Mouse (Mus musculus) neural tube, embryonic 10.5 days (tissue): Measurements from ENCODE around the gene Ccdc30.

Experiments used
- DNase-seq: peaks from one replicate; pipeline ENCODE4 v3.0.0-alpha.2; 2017; ENCODE audit warnings: low spot score; ENCODE audit errors: extremely low spot score

Ccdc30 gene

DNA sequence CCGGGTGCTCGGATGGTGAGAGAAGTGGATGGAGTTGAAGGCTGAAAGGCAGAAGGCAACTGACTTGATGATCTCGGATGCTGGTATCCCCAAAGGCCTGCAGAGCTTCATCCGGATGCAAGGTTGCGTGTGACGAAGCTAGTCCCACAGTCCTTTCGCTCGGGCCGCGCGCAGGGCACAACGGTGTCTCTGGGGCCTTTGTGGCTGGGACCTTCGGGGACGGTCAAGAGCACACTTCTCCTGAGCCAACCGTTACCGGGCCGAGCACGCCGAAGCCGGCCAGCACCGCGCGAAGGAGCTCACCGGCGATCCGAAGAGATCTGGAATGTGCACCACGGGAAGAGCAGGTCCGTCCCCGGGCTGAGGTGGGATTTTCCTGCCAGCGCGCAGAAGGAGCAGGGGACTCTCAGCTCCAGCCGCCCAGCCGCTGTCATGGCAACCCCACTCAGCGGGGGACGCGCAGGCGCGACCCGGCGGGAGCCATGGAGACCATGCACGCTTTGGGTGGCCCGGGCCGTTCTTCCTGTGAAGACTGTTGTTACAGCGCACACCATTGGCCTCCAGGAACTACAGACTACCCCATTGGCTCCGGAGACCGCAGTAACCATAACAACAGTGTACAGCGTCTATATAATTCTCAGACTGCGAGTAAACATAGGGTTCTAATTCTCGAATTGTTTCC is at the start of gene Ccdc30:
Gene Ccdc30, minus strand, starts transcription at position 450 of the 682 bp plus-strand sequence.
- peak; percentile 97 for DNase-seq

DNA sequence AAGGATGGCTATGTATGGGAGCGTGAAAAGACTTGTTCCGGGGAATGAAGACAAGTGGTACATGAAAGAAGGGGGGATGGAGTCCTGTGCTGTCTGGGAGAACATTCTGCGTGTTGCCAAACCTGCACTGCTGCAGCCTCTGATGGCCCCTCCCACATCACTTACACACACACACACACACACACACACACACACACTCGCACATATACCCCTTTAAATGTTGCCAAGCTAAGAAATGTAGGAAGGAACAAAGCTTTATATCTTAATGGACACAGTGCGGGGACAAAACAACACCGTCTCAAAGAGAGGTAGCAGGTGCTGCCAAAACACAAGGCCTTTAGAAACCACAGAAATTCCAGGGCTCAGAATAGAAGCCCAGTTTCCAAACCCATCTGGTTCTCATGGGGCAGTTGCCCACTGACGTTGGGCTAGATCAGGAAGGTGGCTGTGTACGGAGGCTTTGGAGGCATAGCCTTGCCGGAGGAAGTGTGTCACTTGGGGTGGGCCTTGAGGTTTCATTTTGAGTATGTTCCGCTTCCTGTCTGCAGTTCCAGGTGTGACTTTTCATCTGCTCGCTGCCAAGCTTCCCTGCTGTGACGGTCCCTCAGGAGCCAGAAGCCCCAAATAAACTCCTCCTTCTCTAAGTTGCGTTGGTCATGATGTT is 48.6 kb upstream of the Ccdc30 start:
- DNase-seq: no peak

DNA sequence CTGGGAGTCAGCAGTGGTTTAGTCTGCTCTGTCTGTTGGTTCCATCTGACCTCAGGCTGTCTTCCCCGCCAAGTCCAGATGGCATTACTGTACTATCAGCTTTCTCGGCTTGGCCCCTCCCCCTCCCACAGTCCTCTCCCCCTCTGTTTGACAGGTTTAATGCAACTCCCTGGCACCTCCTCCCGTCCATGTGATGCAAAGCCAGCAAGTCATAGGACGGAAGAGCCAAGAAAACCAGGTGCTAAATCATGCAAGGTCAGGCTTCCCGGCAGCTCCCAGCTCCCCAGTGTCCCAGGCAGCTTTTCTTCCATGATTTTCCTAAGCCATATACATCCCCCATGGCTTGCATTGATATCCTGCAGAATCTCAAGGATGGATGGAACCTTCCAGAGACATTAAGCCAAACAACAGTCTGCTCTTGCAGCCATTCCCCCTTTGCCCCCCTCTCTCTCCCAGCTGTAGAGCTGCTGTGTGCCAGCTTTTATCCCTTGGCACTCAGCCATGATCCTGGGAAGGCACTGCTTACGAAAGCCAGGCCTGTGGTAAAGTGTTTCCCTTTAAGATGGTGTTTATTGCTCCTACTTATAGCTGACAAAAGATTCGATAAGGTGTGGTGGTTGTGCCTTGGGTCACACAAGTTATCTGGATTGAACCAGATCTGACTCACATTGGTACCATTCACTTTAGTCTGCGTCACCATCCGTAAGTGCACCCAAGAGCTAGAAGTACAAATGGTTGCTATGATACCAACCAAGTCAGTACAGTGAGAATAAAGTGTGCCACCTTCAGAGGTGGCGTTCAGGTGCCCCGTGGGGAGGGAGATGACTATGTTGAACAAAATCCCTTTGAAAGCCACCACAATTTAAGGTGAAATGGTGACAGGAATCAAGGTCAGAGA is 47.8 kb upstream of the Ccdc30 start:
- no peak for DNase-seq

DNA sequence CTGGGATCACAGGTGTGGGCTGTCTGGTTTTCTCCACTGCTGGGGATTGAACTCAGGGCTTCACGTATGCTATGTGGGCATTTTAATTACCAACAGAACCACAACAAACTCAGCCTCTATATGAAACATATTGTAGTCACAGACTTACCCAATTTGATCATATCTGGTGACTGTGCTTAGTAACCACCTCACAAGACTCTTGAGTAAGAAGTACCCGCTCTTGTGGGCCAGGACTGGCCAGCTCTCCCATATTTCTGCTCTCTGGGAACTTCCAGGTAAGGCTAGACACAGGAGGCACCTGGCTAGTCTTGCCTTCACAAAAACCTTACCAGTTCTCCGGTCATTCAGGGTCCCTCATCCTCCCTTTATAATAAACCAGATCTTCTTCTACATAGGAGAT is 47.1 kb upstream of the Ccdc30 start:
- DNase-seq: no peak

DNA sequence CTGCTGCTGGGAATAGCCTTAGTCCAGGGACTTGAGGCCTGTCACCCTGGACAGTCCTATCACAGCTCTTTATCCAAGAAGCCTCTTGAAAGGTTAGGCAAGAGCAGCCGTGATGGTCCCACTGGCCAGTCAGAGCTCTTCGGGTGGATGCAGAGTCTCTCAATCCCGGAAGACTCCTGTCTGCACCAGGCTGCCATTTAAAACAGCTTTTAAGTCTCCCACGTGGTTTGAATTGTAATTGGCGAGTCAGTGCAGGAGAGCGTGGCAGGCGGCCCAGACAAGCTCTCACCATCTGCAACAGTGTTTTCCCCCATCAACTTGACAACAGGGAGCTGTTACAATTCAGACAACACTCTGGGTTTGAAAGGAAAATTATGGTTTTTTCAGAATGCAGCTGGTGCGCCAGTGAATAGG is 45.4 kb upstream of the Ccdc30 start:
- no peak for DNase-seq

DNA sequence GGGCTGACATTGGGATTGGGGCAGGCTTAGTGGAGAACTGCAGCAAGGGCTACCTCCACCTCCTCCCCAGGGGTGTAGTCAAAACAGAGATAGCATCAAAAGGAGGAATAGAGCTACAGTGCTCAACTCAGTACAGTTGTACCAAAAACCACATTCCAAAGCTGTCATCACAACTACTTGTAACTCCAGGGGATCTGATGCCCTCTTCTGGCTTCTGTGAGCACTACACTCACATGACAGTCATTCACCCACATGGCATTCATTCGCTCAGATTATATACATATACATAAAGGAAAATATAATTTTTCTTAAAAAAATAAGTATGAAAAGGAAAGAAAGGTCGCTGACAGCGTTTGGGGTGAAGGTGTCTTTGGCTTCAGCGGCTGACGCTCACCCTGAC is 45.0 kb upstream of the Ccdc30 start:
- no peak for DNase-seq

DNA sequence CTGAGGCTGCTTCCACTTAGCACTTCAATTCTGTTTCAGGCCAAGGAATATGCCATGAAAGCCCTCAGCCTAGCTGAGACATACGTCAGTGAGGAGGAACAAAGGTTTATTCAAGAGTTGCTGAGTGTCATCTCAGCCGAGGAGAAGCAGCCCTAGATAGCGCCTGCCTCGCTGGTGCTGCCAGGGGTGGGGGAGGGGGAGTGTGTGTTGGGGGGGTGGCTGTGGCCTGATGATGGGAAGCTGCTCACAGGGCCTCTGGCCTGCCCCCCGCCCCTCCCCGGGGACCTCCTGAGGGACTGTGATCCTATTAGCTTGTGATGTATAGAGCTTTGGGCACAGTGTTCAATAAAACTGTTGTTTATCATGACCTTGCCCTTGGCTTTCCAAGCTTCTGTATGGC is 38.2 kb upstream of the Ccdc30 start:
- no peak for DNase-seq

DNA sequence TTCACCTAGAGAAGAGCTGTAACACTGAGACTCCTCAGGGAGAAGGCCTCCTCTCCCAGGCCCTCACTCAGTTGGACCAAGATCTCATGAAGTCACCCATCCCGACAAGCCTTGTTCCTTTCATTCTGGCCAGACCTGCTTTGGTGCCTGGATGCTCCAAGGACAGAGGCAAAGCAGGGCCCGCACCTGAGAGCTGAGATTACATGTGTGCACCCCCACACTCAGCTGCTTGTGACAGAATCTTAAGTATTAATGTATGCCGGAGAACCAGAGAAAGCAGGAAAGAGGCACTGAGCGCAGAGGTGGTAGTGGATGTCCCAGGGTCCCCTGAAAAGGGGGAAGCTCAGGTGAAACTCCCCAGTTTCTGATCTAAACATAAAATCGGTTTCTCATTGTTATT is 37.8 kb upstream of the Ccdc30 start:
- DNase-seq: no peak

DNA sequence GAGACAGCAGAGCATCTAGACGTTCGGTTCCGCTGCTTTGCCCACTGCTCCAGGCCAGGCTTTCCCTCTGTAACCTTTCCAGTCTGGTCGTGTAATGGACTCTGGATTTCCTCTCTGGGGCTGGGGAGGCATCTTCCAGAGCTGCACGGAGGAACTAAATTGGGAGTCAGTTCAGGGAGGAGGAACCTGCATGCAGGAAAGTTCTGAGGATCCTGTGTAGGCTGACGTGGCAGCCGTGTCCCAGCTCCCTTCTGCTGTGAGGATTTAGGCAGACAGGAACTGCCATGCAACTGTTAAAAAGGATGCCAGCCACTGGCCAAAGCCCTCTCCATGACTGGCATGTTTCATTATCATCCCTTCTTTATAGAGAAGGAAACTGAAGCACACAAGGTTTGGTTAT is 35.1 kb upstream of the Ccdc30 start:
- DNase-seq: no peak

DNA sequence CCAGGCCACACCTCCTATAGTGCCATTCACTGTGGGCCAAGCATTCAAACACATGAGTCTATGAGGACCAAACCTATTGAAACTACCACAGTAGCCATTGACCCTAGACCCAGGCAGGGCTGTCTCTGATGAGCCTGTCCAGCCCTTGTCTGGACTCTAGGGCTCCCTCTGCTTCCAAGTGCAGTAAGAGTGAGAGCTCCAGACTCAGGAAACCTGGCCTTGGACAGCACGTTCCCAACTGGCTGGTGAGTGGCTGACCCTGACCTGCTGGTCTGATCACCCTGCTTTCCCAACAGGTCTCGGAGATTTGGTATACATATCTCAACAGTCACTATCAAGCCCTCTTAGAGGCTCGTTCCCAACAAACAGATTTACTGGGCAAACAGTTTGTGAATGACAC is 32.5 kb upstream of the Ccdc30 start:
- DNase-seq: no peak

DNA sequence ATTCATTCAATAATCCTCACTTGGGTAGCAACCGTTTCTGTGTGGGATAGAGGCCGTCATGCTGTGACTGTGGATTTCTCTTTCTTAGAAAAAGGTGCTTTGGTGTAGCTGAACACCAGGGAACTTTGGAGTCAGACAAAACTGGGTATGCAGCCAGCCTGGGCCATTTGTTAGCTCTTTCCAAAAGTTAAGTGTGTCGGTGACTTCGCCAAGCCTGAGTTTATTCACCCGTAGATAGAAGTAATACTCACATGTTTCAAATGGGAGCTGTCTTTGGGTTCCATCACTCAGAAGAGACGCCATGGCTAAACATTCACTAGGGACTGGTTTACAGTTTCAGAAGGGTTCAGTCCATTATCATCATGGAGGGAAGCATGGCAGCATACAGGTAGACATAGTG is 31.9 kb upstream of the Ccdc30 start:
- no peak for DNase-seq

DNA sequence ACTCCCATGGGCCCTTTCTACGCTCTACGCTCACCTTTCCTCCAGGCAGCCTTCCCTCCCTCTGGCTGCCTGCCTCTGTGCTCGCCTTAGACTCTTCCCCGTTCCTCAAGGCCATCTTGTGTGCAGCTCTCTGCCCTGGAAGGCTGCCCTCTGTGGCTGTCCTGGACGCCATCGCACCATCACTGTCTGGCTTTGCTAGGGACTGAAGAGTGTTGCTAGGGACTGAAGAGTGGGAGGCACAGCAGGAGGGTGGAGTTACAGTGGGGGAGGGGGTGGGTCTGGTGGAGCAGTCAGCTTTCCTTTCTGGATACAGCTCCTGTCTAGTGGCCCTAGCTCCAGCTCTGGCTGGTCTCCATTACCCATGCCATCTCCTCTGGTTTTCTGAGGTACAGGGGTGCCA is 27.2 kb upstream of the Ccdc30 start:
- DNase-seq: no peak

DNA sequence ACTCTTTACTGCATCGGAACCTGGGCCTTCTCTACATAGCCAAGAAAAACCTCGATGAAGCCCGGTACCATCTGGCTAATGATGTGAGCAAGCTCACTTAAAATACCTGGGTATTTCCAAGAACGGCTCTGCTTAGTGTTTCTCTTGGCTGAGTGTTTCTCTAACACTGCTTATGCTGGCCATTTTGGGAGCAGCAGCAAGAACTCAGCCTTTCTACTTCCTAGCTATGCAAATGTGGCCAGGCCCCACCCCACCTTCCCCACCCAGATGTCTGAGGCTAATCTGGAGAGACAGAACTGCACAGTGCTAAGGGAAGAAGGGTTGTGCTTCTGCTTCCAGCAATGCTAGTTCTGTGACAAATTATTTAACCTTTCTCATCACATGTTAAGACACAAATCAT is 26.5 kb upstream of the Ccdc30 start:
- DNase-seq: no peak

DNA sequence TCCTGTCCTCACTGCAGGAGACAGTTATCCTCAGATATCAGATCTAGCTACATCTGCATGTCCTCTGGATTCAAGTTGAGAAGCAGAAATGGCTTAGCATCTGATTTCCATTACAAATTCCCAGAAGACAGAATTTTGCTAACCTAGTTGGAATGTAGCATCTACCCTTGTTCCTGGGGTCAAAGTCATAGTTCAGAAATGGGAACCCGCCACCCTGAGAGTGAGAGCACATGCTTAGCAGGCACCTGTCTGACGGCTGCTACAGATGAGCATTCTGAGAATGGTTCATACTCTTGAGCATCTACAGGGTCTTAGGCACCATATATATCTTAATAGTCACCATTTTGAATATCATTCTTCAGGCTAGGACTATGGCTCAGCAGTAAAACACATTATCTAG is 22.6 kb upstream of the Ccdc30 start:
- DNase-seq: no peak

DNA sequence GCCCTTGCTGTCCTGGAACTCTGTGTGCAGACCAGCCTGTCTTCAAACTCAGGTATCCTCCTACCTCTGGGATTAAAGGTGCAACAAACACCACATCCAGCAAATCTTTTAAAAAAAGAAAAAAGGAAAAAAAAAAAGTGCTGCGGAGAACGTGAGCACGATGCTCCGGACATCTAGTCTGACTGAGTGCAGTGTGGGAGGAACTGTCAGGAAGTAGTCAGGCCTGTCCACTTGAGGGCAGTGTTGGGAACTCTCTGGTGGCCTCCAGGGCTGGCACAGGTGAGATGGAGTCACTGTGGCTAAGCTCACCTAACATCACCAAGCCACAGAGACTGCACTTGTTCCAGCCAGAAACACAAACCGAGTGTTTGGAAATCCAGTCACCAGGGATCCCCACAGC is 15.4 kb upstream of the Ccdc30 start:
- DNase-seq: no peak

DNA sequence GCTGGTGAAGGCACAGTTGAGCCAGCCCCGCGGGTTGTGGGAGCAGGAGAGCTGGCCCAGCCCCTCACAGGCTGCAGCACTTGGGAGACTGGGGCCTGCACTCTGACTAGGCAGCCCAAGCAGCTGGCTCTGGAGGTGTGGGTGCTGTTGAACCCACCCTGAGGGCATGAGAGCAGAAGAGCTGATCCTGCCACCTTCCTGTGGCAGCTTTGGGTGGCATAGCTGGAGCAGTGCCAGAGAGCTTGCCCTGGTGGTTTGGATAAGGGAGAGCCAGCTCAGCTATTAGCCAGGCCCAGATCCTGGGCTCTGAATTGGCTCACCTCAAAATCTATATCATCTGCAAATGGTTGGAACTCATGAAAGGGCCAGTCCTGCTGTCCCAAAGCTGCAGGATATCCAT is 12.4 kb upstream of the Ccdc30 start:
- no peak for DNase-seq

DNA sequence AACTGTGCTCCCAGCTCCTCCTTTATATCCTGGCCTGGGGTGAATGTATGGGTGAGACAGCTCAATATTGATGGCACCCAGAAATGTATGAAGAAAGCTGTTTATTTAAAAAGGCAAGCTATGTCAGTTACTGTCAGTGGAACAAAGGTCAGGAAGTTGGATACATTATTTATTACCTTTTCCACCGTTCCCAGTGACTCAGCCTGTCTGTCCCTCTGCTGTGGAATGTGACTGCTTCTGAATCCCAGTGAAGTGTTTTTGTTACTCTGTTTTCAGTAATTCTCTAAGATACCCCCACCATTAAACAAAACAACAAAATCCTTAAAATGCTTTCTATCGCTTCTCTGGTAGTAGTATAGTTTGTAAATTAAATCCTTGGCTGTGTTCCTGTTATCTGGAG is 10.3 kb upstream of the Ccdc30 start:
- no peak for DNase-seq

DNA sequence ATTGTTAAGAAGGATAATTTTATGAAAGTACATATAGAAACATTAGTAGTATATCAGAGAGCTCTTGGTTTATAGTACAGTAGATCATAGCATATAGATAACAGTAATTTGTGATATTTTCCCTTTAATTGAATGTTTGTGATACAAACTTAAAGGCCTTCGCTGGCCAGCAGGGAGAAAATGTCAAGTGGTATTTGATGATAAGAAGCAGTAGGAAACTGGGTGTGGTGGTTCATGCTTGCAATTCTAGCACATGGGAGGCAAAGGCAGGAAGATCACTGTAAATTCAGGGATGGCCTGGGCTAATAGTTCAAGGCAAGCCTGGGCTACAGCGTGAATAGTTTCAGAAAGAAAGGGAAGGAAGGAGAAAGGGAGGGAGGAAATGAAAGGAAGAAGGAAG is 9.8 kb upstream of the Ccdc30 start:
- no peak for DNase-seq

DNA sequence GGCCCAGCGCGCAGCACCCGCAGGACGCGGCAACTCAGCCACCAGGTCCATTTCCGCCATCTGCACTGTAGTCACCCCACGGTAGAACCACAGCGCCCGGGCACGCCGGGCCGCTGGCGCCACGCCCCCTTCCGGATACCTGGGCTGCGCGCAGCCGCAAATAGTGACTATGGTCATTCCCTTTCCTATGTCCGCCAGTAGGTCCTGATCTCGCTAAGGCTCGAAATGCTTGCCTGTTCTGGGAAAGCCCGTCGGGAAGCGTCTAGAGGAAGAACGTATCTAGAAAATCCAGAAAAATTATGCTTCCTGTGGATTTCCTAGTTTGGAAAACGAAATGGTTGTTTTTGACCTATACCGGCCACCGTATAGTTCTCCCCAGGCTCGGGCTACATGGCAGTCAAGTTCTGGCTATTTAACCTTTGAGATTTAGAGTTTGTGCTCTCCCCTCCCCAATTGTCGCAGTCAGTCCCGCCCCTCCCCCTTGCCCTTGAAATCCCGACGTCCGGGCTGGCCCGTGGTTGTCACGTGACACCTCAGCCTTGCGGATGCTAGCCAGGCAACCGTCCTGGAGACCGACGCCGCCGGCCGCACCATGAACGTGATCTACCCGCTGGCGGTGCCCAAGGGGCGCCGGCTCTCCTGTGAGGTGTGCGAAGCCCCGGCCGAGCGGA is 7.1 kb upstream of the Ccdc30 start, which contains the start of the genes Ppcs and Zmynd12:
Gene Ppcs, minus strand, starts transcription at position 127 of the 671 bp plus-strand sequence.
Gene Zmynd12, plus strand, starts transcription at position 521 of the 671 bp plus-strand sequence.
- peak; percentile 91 for DNase-seq

DNA sequence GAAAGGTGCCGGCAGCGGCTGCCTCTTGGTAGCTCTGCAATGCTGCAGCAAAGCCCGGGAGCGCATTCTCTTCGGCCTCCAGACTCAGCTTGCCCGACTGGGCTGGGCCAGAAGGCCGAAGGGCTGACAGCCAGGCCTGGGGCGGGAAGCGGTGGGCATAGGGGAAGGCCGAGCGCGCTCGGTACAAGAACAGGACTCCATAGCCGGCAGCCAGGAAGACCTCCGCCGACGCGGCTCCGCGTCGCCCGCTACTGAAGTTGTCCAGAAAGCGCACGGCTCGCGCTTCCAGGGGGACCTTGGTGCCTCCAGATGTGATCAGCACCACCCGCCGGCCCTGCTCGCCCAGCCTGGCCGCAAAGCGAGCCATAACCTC is 6.6 kb upstream of the Ccdc30 start:
- DNase-seq: no peak

DNA sequence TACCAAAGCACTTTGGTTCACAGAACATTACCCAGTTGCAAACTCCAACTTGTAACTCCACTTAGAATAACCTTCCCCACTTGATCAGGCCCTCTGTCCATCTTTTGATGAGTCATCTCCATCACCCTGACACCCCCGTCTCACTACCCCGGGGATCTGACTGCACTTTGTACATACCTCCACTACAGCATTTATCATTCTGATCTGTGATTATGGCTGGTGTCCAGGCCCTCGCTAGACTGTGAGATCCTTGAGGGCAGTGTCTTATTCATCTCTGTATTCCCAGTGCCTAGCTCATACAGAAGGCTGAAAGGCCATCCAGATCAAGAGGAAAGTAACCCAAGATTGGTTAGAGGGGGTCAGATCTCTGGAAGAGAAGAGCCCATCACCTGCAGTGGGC is 5.9 kb upstream of the Ccdc30 start:
- DNase-seq: no peak

DNA sequence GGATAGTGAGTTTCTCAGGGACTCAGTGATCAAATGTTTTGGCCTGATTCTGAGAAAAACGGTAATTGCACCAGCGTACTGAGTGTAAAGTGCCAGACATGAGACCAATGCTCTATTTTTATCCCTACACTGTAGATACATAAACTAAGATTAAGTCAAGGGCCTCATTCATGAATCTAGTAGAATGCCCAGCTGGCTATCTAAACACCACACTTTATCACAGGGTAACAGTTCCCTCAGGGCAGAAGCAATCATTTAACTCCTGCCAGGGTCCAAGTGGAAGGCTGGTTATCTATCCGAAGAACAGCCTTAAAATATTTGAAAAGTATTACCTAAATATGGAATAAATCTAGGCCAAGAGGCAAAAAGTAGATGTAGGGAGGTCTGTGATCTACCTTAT is 2.6 kb upstream of the Ccdc30 start:
- DNase-seq: no peak
